Mouse (Mus musculus) cerebellum, adult 9-10 months (tissue): ENCODE measurements around the gene Tmem259.

Experiments used
- DNase-seq: peaks from one replicate; pipeline ENCODE4 v3.0.0; 2022

Tmem259 gene

GRCm38 (mm10) chr10:79933145-79933679 is 50.9 kb downstream of the Tmem259 start:
- DNase-seq, result peak; percentile 52

DNA sequence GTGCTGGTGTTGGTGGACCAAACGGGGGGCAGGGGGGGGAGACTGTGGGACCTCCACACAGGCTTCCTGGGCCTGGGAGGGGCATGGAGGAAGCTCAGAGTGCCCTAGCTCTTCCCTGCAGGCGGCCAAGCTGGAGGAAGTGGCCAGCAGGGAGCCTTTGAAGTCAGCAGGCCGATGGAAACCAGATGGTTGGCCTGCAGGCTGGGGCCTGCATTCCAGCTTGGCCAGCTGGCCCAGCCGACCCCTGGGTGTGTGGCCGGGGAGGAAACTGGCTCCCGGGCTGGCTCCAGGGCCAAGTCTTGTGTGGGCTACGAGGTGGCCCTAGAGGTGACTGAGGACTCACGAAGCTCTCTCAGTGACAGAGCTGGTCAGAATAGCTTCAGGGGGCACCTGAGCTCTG is 51.4 kb downstream of the Tmem259 start:
- DNase-seq, result peak; percentile 75

GRCm38 (mm10) chr10:79931797-79932196 is 52.3 kb downstream of the Tmem259 start:
- DNase-seq, result peak; percentile 46

DNA sequence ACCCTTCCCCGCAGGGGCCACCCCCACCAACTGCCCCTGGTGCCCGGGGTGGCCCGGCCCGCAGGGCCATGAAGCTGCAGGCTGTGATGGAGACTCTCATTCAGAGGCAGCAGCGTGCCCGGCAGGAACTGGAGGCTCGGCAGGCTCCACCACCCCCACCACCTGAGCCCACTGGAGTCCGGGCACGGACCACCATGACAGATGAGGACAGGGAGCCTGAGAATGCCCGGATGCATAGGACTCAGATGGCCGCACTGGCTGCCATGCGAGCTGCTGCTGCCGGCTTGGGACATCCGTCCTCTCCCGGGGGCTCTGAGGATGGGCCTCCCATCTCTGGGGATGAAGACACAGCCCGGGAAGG is 53.3 kb downstream of the Tmem259 start:
- no peak for DNase-seq

- DNase-seq, result peak; percentile 64
Measured at GRCm38 (mm10) chr10:79929967-79930825, 53.9 kb downstream of the Tmem259 start.

DNA sequence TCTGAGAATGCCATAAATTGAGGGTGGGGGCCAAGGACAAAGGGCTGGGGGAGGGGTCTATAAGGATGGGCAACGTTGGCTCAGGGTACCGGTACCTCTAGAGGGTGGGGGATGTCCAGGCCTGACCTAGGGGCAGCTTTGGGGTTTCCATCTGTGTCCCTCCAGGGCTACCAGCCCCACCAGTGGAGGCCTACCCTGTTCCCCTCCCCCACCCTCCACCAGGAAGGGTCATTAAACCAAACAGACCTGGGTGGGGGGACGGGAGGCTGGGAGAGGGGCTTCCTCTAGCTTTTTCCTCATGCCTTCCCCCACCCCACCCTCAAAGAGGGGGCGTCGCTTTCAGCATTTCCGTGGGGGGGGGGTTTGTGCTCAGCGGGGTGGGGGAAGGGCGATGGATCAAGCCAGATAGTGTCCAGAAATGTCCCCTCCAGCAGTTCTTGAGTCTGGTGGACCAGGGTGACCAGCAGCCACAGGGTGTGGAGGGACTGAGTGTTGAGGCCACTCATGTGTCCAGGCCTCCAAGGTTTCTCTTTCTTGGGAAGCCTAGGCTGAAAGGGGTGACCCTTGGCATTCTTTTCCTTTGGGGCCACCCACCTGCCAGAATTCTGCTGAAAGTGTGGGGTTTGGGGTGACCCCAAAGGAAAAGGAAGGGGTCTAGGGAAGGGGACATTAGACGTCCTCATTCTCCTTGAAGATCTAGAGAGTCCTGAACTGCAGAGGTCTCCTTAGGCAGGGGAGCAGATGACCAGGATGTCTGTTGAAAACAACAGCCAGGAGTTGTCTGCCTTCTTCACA is 55.0 kb downstream of the Tmem259 start:
- peak; percentile 57 for DNase-seq

- peak; percentile 69 for DNase-seq
Measured at GRCm38 (mm10) chr10:79928030-79928694, 56.0 kb downstream of the Tmem259 start.

DNA sequence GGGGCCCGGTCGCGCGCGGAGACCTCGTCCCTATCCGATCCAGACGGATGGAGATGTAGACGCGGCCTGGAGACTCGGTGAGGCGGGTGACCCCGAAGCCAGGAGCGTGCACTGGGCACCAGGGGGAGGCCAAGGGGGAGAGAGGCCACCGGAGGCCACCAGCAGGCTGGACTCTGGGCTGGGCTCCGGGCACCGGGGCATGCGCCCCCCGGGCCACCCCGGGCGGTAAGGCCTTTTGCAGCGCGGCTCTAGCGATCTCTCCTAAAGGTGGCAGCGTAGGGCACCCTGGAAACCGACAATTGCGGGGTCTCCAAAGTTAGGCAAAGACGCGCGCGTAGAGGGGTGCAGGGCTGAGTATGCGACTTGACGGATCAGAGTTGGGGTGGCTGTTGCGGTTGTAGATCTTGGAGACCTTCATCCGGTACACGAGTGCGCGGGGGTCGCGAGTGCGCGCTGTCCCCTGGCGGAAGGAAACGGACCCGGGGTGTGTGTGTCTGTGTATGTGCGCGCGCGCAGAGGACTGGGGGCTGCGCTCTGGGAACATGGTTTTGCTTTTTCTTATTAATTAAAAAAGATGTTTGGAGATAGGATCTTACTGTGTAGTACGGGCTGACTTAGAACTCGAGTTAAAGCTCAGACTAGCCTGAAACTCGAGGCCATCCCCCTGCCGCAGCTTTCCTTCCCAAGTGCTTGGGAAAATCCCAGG is 56.7 kb downstream of the Tmem259 start:
- peak; percentile 72 for DNase-seq

DNA sequence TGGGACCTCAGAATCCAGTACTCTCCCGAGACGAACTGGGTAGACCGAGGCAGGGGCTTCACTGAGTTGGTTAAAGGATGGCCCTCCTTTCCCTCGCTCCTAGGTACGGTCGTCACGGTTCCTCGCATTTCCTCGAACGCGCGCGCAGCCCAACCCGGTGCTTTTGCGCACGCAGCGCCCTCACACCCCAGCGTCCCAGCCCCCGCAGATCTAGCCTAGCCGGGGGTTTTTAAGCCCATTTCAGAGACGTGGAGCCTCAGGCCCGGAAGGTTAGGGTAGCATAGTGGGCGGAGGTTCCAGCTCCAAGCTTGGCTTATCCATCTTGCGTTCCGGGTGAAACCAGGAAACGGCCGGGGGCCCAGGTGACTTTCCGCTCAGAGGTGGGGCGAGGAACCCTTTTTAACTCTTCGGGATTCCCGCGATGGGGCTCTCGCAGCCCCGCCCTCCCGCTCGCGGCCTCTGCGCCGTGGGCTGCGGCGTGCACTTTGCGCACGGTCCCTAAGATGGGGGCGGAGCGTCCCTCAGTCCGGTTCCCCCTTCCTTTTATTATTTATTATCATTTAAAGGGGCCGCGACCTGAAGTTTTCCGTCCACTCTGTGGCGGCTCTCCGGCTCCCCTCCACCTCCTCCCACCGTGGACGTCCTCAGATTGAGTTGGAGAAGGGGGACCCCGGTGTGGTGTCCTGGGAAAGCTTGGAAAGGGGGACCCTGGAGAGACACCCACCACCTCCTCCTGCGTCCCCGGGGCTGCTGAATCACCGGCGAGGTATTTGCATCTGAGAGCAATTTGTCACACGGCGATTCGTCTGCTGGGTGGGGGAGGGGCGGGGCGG is 57.4 kb downstream of the Tmem259 start, which contains the start of gene Arid3a:
TSS of gene Arid3a (plus strand) at position 553 of the 833 bp plus-strand sequence.
- DNase-seq, result peak; percentile 89

DNA sequence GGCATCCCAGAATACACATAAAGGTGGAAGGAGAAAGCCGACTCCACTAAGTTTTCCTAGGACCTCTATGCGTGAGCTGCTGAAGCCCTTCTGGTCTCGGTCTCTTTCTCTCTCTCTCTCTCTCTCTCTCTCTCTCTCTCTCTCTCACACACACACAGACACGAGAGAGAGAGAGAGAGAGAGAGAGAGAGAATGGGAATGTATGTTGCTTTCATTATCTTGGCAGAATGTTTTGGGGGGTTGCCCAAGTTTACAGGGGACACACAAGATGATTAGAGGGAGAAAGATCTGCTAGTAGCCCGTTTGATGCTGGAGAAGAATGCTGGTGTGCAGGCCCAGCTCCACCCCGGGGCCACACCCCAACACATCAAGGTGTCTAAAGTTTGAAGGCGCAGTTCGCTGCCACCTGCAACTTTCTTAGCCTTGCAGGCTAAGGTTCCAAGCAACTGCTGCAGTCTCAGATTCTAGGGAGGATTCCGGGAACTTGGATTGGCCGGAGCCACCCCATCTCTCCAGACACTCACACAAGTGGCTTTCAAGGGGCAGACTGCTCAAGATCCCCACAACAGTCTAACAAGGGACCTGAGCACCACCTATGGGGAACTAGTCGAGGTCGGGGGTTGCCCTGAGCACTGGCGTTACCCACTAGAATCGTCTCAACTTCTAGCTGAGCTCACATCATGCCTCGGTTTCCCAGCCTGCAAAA is 58.2 kb downstream of the Tmem259 start:
- DNase-seq, result peak; percentile 65

DNA sequence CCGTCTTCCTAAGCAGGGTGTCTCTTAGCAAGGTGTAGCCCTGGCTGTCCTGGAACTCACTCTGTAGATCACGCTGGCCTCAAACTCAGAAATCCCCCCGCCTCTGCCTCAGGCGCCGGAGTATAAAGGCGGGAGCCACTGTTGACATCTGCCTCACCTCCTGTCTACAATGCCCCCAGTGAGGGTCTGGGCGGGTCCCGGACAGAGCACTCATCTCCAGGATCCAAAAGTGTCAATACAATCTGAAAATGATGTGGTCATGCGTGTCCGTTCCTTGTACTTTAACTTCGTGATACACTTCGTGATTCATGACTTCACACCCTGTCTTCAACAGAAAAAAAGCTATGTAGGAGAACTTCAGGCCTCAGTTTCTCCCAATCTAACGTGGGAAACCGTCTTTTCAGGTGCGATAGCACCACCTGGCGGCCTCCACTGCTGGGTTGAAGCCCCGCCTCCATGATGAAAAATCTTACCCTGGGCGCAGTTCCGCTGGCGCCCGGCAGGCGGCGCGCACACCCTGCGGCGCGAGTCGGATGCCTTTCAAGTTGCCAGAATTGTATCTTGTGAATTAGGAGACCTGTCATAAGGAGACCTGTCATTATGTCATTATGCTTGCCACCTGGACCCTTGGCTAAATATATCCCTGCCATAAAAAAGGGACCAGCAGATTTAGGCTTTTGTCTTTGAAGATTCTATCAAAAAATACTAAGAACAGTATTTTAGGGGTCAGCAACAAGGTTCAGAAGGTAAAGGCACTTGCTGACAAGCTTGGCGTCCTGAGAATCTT is 58.9 kb downstream of the Tmem259 start:
- peak; percentile 98 for DNase-seq
